Mouse (Mus musculus) left cerebral cortex, postnatal 10 days (tissue): ENCODE results near the gene Pcsk1n. TPM values are rescaled to one million over a fixed set of nuclear protein-coding genes. Genes with fewer than 3 reads are reported as not detected.
"Not testable (repeated sequence)": the region's sequence is repeated elsewhere in the genome, so short reads cannot be mapped to it uniquely, and the experiment has no call there.

Experiments used
- DNase-seq, 2 experiments: peaks; one replicate each; pipeline ENCODE4 v3.0.0; 2021 to 2022; ENCODE audit warnings: low spot score in 2 of 2, mixed read lengths in 1 of 2; ENCODE audit errors: extremely low spot score in 1 of 2
- intact Hi-C: fragments of 180-260 bp; cut with DNase I; formaldehyde crosslinking; loops from one replicate; pipeline ENCODE4 v1.15.1; 2025
- total RNA-seq, 2 experiments: library from RNA; stranded (reverse); gene quantifications; 2 replicates each; pipeline ENCODE4 v1.2.3; 2021

Gene Pcsk1n
- total RNA-seq, result 100 to 1,000 TPM; 287 to 317 TPM

DNA sequence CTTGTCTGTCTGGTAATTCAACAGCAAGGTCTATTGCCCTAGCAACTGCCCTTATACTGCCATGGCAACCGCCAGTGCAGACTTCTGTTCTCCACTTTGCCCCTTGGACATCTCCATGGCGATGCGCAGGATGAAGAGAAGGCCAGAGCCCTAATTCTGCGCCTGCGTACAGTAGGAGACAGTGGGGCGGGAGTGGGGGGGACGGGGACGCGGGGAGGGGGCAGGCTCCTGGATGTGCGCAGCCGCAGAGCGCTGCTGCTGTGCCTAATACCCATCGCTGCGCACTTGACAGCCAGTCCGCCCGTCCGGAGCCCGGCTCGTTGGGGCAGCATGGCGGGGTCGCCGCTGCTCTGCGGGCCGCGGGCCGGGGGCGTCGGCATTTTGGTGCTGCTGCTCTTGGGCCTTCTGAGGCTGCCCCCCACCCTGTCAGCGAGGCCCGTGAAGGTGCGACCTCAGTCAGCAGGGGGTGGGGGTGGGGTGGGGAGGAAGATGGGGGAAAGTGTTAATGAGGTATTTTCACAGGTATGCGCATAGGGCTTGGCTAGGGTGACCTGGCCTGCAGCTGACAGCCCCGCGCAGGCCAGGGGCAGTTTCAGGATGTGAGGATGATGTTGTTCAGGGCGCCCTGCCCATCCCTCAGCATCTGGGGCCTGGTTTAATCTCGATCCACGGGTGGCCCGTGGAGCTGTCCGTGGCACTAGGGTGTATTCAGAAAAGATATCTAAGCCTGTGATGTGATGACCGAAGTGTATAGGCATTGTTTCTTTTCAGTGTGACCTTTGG, at the start of gene Pcsk1n:
TSS of gene Pcsk1n (plus strand) at position 222 of the 783 bp plus-strand sequence.
- intact Hi-C loops, result loop anchor here (5.0 kb wide), 1 partner anchor 98 kb away; the partner anchor contains the start of gene Glod5
- peak; percentile 31 to 66 for DNase-seq

DNA sequence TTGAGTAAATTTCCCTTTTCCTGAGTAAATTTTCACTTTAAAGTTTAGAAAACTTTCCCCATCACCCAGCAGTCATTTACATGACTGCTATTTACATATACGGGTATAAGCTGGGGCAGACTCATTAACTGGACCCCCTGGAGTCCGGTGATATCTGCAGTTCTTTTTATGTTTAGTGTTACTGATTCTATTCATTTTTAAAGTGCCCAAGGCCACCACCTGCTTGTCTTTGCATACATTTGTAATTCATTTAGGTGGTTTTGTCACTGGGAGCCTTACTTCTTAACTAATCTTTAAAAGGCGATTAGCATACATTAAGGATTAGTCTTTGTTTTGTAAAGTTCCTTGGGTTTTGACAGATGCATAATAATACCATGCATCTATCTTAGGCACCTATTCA, 49.8 kb upstream of the Pcsk1n start:
- no peak for DNase-seq
- intact Hi-C loops, result no loop called here

DNA sequence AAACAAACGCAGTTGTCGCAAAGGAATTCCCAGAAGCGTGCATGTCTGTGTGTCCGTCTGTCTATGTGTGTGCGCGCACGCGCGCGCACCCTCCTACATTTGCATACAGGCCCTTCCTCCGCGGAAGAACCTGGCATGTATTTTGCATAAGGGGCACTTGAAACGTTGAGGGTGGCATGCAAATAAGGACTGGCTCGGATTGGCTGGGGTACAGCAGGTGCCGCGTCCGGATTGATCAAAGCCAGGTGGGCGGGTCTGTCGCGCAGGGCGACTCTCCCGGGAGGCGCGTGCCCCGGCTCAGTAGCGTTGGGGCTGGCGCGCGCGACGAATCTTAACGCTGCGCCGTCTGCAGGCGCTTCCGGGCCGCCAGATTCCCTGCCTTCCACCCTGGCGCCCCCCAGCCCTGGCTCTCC, 41.6 kb upstream of the Pcsk1n start, which contains the start of gene Pim2:
TSS of gene Pim2 (plus strand) at position 256 of the 413 bp plus-strand sequence.
- DNase-seq, result peak; percentile 83 to 89
- intact Hi-C loops, result no loop called here

DNA sequence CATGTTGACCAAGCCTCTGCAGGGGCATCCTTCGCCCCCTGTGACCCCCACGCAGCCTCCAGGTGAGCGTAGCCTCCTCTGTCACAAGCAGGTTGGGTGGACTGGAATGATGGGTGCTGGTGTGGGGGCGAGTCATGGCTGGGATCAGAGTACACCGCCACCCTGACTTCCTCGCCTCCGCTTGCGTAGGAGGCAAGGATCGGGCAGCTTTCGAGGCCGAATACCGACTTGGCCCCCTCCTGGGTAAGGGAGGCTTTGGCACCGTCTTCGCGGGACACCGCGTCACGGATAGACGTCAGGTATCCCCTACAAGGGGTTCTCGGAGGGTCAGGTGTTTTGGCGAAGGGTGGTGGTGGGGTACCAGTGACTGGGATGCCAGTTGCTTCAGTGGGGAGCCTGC, 41.1 kb upstream of the Pcsk1n start:
- intact Hi-C loops, result no loop called here

DNA sequence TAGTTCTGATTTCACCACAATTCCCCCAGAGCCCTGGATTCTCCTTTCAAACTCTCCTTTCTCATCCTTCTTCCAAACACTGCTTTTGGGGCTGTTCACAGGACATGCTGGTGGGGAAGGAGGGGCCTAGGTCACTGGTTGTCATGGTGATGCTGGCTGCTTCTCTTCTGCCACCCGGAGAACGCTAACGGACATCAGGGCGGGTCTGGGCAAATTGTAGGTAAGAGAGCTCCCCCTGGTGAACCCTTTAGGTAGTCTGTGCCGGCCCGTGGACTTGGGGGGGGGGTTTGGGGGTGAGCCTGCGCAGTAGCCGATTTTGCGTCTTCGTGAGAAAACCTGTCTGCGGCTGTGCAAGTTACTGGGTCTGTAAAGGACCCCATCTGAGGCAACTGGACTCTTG, 39.8 kb upstream of the Pcsk1n start:
- DNase-seq, result peak; percentile 46 to 74
- intact Hi-C loops, result no loop called here

More for the DNA sequence above, 41.1 kb upstream of the Pcsk1n start:
- peak in 1 of 2 experiments; percentile 39 for DNase-seq

DNA sequence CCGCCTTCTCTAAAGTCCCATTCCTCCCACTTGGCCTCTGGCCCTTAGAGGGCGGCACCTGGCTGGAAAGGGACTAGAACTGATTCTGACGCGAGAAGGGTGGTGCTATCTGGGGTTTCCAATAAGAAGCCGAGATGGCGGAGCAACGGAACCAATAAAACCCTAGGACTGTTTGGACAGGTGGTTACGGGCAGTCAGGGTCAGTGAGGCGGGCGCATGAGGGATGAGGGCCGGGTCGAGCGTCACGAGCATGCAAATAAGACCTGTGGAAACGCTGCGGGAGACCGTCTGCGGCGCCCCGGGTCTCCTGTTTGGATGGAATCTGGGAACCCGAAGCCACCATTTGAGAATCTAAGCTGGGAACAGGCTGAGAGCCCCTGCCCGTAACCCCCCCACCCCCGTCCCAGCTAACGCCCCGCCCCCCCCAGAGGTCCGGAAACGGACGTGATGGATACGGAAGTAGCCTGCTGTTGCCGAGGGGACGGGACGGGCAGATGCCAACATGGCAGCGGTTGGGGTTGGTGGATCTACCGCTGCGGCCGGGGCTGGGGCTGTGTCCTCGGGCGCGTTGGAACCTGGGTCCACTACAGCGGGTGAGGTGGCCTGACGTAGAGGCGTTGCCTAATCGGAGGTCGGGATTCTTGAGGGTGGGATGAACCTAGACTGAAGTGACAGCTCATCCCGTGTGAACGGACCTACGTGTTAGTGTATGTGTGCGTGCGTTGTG, 35.6 kb upstream of the Pcsk1n start, which contains the start of gene Slc35a2:
TSS of gene Slc35a2 (plus strand) at position 188 of the 727 bp plus-strand sequence.
- peak; percentile 73 to 86 for DNase-seq
- intact Hi-C loops, result no loop called here

DNA sequence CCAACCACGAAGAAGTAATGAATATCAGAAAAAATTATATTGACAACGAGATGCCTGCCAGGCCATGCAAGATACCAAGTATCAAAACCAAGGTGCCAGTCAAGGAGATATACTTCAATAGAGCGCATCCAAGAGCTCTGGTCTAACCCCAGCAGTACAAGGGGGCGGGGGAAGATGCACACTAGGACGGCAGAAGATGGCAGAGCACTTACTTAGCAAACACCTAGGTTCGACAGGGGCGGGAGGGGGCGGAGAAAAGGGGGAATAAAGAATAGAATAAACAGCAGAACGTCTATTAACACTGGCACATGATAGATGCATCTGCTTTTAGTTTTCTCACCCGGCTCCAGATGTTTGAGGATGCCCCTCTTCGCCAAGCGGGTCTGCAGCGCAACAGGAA, 21.4 kb upstream of the Pcsk1n start:
- intact Hi-C loops, result no loop called here
- DNase-seq, result no peak

DNA sequence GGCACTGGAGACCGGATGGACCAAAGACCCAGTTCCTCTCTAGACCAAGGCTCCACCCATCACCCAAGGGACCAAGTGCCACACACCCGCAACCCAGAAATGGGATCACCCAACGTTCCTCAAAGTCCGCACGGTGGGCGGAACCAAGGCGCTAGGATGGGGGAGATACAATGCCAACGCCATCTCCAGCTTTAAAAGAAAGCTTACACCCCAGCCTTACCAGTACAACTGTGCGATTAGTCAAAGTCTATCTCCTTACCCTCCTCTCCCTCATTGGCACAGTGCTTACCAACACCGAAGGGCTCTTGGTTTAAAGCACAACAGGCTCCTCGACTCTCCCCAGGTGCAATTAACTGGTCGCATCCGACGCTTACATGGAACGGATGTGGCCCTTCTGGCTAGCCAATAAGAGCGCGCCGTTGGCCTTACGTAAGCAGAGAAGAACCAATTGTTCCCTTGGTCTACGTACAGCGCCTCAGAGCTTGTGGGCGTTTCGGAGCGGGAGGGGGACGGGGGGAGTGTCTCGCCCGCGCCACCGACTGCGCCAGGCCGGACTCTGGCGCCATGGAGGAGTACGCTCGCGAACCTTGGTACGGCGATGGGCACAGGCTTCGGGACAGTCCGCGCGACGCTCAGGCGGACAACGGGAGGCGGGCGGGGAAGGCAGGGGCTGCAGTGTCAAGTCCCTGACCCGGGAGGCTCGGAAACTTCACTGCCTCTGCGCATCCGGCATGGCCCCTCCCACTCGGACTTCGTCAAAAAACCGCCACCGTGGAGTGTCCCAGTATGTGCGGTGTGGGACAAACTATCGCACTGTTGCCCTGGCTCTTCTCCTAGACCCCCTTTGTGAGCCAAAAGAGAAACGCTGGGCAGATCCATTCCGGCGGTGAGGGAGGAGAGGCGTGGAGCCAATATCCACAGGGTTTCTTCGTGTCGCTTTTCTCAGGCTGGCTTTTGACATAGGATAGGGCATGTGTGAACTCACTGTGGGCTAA, 20.4 kb upstream of the Pcsk1n start, which contains the start of the genes Pqbp1 and Timm17b:
TSS of gene Pqbp1 (minus strand) at position 390 of the 995 bp plus-strand sequence.
TSS of gene Timm17b (plus strand) at position 478 of the 995 bp plus-strand sequence.
- DNase-seq, result peak; percentile 87 to 93
- intact Hi-C loops, result no loop called here

DNA sequence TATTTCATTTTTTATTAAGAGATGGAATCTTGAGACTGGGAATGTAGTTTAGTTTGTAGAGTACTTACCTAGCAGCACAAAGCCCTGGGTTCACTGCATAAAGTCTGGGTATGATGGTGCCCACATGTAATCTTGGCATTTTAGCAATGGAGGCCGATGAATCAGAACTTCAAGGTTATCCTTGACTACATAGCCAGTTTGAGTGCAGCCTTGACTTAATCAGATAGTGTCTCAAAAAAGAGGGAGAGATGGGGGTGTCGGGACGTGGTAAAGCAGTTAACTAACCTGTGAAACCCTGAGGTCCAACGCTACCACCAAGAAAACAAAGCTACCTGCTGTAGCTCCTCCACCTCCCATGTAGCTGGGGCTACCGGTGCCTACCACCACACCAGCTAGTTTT, 15.2 kb upstream of the Pcsk1n start:
- no peak for DNase-seq
- intact Hi-C loops, result no loop called here

DNA sequence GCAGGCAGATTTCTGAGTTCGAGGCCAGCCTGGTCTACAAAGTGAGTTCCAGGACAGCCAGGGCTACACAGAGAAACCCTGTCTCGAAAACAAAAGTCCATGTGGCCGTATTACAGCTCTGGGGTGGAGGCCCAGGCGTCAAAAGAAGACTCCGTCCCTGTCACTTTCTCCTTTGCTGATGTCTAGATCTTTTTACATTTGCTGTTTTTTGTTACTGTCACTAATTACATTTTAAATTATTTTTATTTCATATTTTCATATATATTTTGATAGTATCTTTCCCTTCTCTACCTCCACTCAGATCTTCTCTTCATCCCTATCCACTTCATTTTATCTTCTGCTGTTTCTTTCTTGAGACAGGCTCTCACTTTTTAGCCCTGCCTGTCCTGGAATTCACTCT, 11.9 kb upstream of the Pcsk1n start, which contains the start of gene Gm10491:
TSS of gene Gm10491 (minus strand) at position 101 of the 400 bp plus-strand sequence.
- DNase-seq, result no peak
- intact Hi-C loops, result no loop called here

DNA sequence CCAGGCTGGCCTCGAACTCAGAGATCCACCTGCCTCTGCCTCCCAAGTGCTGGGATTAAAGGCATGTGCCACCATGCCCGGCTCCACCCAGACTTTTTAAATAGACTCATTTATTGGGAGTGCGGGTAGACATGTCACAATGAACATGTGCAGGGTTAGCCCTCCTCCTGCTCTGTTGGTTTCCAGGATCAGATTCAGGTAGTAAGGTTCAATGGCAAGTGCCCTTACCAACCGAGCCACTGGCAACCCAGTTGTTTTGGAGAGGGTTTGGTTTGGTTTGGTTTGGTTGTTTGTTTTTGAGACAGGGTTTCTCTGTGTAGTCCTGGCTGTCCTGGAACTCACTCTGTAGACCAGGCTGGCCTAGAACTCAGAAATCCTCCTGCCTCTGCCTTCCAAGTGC, 10.4 kb upstream of the Pcsk1n start, which contains the start of gene Gm10490:
TSS of gene Gm10490 (plus strand) at position 301 of the 400 bp plus-strand sequence.
- intact Hi-C loops, DNase-seq: not testable (repeated sequence)

DNA sequence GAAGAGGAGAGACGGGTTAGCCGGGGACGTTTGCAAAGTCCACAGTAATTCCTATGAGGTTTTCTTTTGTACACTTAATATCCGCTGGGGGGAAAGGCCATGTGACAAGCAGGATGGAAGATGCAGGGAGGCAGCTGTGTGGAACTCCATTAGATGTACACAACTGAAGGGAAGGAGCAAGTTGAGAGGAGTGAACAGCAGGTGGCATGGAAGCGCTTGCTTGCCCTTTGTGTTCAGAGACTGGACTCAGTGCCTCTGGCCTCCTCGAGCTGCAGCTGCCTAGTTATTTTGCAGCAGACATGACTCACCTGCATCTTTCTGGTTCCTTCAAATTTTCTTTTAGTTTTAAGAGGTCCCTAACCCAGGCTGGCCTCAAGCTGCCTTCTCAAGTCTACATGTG, 9.1 kb upstream of the Pcsk1n start:
- intact Hi-C loops, result no loop called here
- DNase-seq, result no peak

DNA sequence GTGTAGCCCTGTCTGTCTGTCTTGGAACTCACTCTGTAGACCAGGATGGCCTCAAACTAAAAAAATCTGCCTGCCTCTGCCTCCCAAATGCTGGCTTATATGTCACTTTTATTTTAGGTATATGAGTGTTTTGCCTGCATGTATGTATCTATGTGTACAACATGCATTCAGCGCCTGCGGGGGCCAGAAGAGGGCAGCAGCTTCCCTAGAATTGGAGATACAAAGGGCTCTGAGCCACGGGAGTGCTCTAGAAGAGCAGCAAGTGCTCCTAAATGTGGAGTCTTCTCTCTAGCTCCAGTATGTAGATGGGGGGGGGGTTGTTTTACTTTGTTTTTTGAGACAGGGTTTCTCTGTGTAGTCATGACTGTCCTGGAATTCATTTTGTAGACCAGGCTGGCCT, 4.0 kb upstream of the Pcsk1n start:
- intact Hi-C loops, result loop anchor here (5.0 kb wide), 1 partner anchor 102 kb away; the partner anchor contains the start of gene Glod5
- not testable (repeated sequence) for DNase-seq

DNA sequence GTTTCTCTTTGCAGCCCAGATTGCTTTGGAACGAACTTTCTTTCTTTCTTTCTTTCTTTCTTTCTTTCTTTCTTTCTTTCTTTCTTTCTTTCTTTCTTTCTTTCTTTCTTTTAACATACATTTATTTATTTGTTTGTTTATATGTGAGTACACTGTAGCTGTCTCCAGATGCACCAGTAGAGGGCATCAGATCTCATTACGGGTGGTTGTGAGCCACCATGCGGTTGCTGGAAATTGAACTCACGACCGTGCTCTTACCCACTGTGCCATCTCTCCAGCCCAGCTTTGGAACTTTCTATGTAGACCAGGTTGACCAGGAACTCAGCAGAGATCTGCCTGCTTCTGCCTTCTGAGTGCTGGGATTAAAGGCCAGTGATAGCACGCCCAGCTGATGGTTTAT, 1.7 kb upstream of the Pcsk1n start:
- not testable (repeated sequence) for DNase-seq
- intact Hi-C loops, result loop anchor here (5.0 kb wide), 1 partner anchor 99 kb away; the partner anchor contains the start of gene Glod5

DNA sequence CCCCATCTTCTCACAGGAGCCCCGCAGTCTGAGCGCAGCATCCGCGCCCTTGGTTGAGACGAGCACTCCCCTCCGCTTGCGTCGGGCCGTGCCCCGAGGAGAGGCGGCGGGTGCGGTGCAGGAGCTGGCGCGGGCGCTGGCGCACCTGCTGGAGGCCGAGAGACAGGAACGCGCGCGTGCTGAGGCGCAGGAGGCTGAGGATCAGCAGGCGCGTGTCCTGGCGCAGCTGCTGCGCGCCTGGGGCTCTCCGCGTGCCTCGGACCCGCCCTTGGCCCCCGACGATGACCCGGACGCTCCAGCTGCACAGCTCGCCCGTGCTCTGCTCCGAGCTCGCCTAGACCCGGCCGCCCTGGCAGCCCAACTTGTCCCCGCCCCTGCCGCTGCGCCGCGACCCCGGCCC, 2.4 kb downstream of the Pcsk1n start:
- DNase-seq, result no peak
- intact Hi-C loops, result no loop called here

DNA sequence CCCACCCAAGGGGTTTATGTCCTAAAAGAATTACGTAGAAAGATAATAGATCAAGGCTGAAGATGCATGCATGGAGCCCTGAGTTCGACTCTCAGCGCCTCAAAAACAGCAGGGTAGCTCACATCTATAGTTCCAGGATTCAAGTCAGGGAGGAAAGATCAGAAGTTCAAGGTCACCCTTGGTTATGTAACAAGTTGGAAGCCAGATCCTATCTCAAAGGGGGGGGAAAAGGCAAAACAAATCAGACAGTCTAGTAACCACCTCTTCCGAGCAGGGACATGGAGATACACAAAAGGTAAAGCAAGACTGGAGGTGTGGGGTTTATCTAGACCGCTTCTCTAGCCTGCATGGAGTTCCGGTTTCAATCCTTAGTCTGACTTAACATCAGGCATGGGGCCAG, 6.6 kb downstream of the Pcsk1n start:
- intact Hi-C loops, result no loop called here
- DNase-seq, result no peak

DNA sequence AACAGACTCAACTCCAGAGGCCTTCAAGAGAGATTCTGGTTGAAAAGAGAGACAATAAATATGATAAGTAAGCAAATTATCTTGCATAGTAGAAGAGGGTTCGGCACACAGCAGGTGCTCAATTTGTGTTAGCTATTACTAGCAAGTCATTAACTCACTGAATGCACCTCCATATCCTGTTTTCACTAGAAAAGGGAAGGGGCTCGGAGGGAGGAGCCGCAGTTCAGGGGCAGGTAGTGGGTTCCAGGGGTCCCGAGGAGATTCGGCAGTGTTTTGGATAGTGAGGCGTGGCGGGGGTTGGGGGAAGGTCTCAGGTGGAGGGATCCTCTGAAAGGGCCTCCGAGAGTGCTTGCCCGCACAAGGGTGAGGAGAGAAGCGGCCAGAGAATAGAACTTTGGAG, 7.5 kb downstream of the Pcsk1n start:
- intact Hi-C loops, result no loop called here
- DNase-seq, result no peak

DNA sequence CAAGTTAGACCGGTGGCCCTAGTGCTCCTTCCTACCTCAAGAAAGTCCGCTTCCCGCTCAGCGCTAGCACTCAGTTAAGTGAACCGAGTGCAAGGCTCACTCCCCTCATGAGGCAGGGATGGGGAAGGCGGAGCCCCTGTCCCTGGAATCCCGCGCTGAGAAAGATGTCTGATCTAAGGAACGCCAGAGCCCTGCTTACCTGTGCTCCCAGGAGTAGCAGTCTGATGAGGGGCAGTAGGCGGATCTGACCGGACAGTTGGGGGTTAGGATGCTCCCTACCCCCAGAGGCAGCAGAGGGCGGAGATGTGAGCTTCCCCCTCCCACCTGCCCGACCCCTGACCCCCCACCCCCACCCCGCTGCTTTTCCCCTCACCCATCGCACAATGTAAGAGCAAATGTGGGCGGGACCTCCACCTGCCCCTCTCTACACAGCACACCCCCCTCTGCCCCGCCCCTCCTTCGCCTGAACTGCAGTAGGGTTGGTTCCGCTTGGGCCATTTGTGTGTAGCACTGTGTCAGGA, 8.7 kb downstream of the Pcsk1n start, which contains the start of gene Eras:
TSS of gene Eras (minus strand) at position 338 of the 521 bp plus-strand sequence.
- intact Hi-C loops, result no loop called here
- no peak for DNase-seq
